14 mouse cellular contexts compared by ENCODE assay signal in the genomic region with DNA sequence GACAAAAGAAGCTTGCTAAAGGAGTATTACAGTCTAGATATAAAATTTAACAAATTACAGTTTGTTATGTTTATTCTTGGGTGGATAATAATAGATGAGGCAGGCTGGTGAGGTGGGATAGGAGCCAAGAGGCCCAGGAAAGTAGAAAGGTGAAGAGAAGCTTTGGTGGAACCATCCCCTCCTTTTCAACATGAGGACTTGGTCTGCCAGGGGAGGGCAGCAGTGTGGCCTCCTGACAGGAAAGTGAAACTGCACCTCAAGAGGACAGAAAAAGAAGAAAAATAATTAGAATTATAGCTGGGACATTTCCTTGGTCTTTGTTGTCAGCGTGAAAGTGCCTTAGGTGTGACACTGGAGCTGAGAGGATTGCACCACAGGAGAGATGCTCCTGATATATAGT. TPM values are rescaled to one million over a fixed set of nuclear protein-coding genes. Genes with fewer than 3 reads are reported as not detected.
DNase-seq lines count a peak whose midpoint lies in the region; ATAC-seq and TF ChIP-seq lines count a peak whose summit lies in the region.
"Had no signal": no experiment of that assay in that cellular context is flagged by ENCODE, and none has a peak within 500 bp of the region (broad histone marks: within the 10 kb centered on the region; RNA-seq: fewer than 3 reads in every experiment).

No protein-coding gene starts in this region.

- no peak for TF ChIP-seq POLR2A in heart, adult 2 months (IDR thresholded peaks at IDR 0.05; ENCODE audit: insufficient read depth, low read depth, low read length)
- TF ChIP-seq POLR2A in lung, adult 2 months (IDR thresholded peaks at IDR 0.05; ENCODE audit: borderline replicate concordance, extremely low read depth, low read depth, low read length), result no peak
- TF ChIP-seq POLR2A in CH12.LX (IDR thresholded peaks at IDR 0.05; ENCODE audit: low read depth, low read length), result no peak

- peaks cover 13% of the 10 kb centered on the region for H3K36me3 ChIP-seq in heart, adult 2 months (ENCODE audit: control insufficient read depth, insufficient read depth, low read length)
- H3K36me3 ChIP-seq in CH12.LX (replicated peaks in 1 of 2; ENCODE audit: control insufficient read depth in 1 of 2, insufficient read depth in 1 of 2, low read length in 1 of 2), result peaks cover 0 to 12% of the 10 kb centered on the region in 2 experiments
- H3K36me3 ChIP-seq in forebrain, embryonic 14.5 days (ENCODE audit: control insufficient read depth, insufficient read depth, low read length), result no peaks in the 10 kb centered on the region
- H3K36me3 ChIP-seq: hindbrain, embryonic 12.5 days; limb, embryonic 13.5 days; neural tube, embryonic 15.5 days had no signal

- peak in 1 of 2 experiments; percentile 11 for DNase-seq in heart, adult 2 months
- no peak for DNase-seq in heart, postnatal 25 days (ENCODE audit: low spot score)
- DNase-seq in lung, adult 2 months, result no peak
- no peak for DNase-seq in lung, postnatal 25 days (ENCODE audit: low spot score)
- DNase-seq in CH12.LX (ENCODE audit: extremely low read depth), result no peak
- no peak for DNase-seq in forebrain, embryonic 14.5 days (ENCODE audit: low spot score)
- DNase-seq in left cerebral cortex, postnatal 4 days, result no peak
- DNase-seq: embryo, embryonic 11 days; gastrocnemius, postnatal 14 days had no signal

- H3K27me3 ChIP-seq in heart, adult 2 months (ENCODE audit: control insufficient read depth, insufficient read depth, low read length), result no peaks in the 10 kb centered on the region
- H3K27me3 ChIP-seq in CH12.LX (replicated peaks), result no peaks in the 10 kb centered on the region
- no peaks in the 10 kb centered on the region for H3K27me3 ChIP-seq in forebrain, embryonic 14.5 days (replicated peaks; ENCODE audit: control insufficient read depth, insufficient read depth, low read length)
- H3K27me3 ChIP-seq: hindbrain, embryonic 12.5 days; limb, embryonic 13.5 days; neural tube, embryonic 15.5 days had no signal

- no peak overlapping the region for H3K9ac ChIP-seq in heart, adult 2 months (ENCODE audit: low read depth, low read length)
- no peak overlapping the region for H3K9ac ChIP-seq in CH12.LX (ENCODE audit: insufficient read depth, low read depth)
- H3K9ac ChIP-seq in forebrain, embryonic 14.5 days (ENCODE audit: low read length), result no peak overlapping the region
- H3K9ac ChIP-seq: hindbrain, embryonic 12.5 days; limb, embryonic 13.5 days; neural tube, embryonic 15.5 days had no signal

- TF ChIP-seq EP300 in heart, adult 2 months (IDR thresholded peaks at IDR 0.05; ENCODE audit: insufficient read depth, low read depth, low read length), result no peak
- TF ChIP-seq EP300 in CH12.LX (IDR thresholded peaks at IDR 0.05; ENCODE audit: low read length), result no peak

- H3K79me2 ChIP-seq in heart, adult 2 months (replicated peaks; ENCODE audit: control insufficient read depth, insufficient read depth, low read length), result no peaks in the 10 kb centered on the region; the same call in 1 of the 2 replicates
- H3K79me2 ChIP-seq in CH12.LX (replicated peaks; ENCODE audit: control insufficient read depth, extremely low read depth, insufficient read depth, poor library complexity, severe bottlenecking), result 0 out of 2 replicates have a peak, but pooled peaks cover 13% of the 10 kb centered on the region

- no peak overlapping the region; the same call in 1 of the 2 replicates for H3K27ac ChIP-seq in heart, adult 2 months
- H3K27ac ChIP-seq in CH12.LX (ENCODE audit: insufficient read depth, low read depth), result no peak overlapping the region
- no peak overlapping the region for H3K27ac ChIP-seq in forebrain, embryonic 14.5 days (ENCODE audit: low read depth, low read length)
- H3K27ac ChIP-seq: hindbrain, embryonic 12.5 days; limb, embryonic 13.5 days; neural tube, embryonic 15.5 days had no signal

- no peak overlapping the region for H3K4me2 ChIP-seq in CH12.LX (ENCODE audit: insufficient read depth, low read depth, poor library complexity, severe bottlenecking)
- H3K4me2 ChIP-seq in forebrain, embryonic 14.5 days (ENCODE audit: low read length), result no peak overlapping the region
- H3K4me2 ChIP-seq: hindbrain, embryonic 12.5 days; limb, embryonic 13.5 days; midbrain, embryonic 11.5 days; neural tube, embryonic 15.5 days had no signal

- intact Hi-C loops in heart, adult 2 months (cut with DNase I), result loop anchor here (5.0 kb wide), 3 partner anchors 34 to 91 kb away; partner anchors contain the start of gene Tbl1x
- intact Hi-C loops in heart, postnatal 25 days (cut with DNase I), result loop anchor here (5.0 to 10.0 kb wide), 2 partner anchors 34 to 88 kb away; partner anchors contain the start of gene Tbl1x
- intact Hi-C loops in left cerebral cortex, postnatal 4 days (cut with DNase I), result no loop called here

- in situ Hi-C loops in CH12.LX (cut with MboI; ENCODE audit: low pct_ligation_motif_present, low pct_unique_long_range_greater_than_20kb, low sequenced_read_pairs), result no loop called here

- peak; percentile 57 for TF ChIP-seq CTCF in heart, adult 2 months (IDR thresholded peaks at IDR 0.05)
- peak; percentile 40; the same call in 1 of the 2 replicates for TF ChIP-seq CTCF in lung, adult 2 months (IDR thresholded peaks at IDR 0.05; ENCODE audit: insufficient read depth, low read length)
- peak in 1 of 2 experiments; percentile 40; a peak in 2 of 4 replicates for TF ChIP-seq CTCF in CH12.LX (conservative IDR thresholded peaks at IDR 0.05 in 1 of 2, IDR thresholded peaks at IDR 0.05 in 1 of 2; ENCODE audit: low read depth in 2 of 2, low read length in 2 of 2)

- WGBS in heart, adult 2 months, result 48% methylated on average over 1 of the region's 1 CpGs
- WGBS in lung, adult 2 months, result 74% methylated on average over 1 of the region's 1 CpGs
- WGBS in forebrain, embryonic 14.5 days, result 79% methylated on average over 1 of the region's 1 CpGs

- no peak overlapping the region for H3K4me3 ChIP-seq in heart, adult 2 months
- no peak overlapping the region for H3K4me3 ChIP-seq in lung, adult 2 months (replicated peaks; ENCODE audit: extremely low read depth, low read depth, low read length)
- H3K4me3 ChIP-seq in CH12.LX (replicated peaks in 1 of 3; ENCODE audit: low read depth in 2 of 3, low read length in 2 of 3, poor library complexity in 1 of 3), result no peak overlapping the region
- H3K4me3 ChIP-seq in forebrain, embryonic 14.5 days (ENCODE audit: low read depth, low read length), result no peak overlapping the region
- H3K4me3 ChIP-seq: hindbrain, embryonic 12.5 days; limb, embryonic 13.5 days; neural tube, embryonic 15.5 days had no signal

- TF ChIP-seq RAD21 in CH12.LX (IDR thresholded peaks at IDR 0.05; ENCODE audit: low read depth, low read length), result no peak; the same call in none of the 2 replicates

- peak; percentile 61 for ATAC-seq in megakaryocyte progenitor cell, adult 5-6 weeks (replicated peaks; ENCODE audit: poor library complexity)
- ATAC-seq in forebrain, embryonic 14.5 days, result no peak

- H3K4me1 ChIP-seq in heart, adult 2 months (ENCODE audit: control insufficient read depth, insufficient read depth, low read length), result peaks cover 11% of the 10 kb centered on the region
- H3K4me1 ChIP-seq in lung, adult 2 months (ENCODE audit: control insufficient read depth, insufficient read depth, low read length), result peaks cover 20% of the 10 kb centered on the region
- peaks cover 6 to 38% of the 10 kb centered on the region in 2 experiments; a peak in 3 of 4 replicates for H3K4me1 ChIP-seq in CH12.LX (ENCODE audit: control insufficient read depth in 1 of 2, insufficient read depth in 2 of 2)
- H3K4me1 ChIP-seq in forebrain, embryonic 14.5 days (ENCODE audit: control insufficient read depth, insufficient read depth, low read length), result no peaks in the 10 kb centered on the region
- H3K4me1 ChIP-seq: hindbrain, embryonic 12.5 days; neural tube, embryonic 15.5 days had no signal

- H3K9me3 ChIP-seq in CH12.LX (replicated peaks; ENCODE audit: low read length), result no peaks in the 10 kb centered on the region
- no peaks in the 10 kb centered on the region for H3K9me3 ChIP-seq in forebrain, embryonic 14.5 days (replicated peaks; ENCODE audit: control insufficient read depth, low read length)
- H3K9me3 ChIP-seq: hindbrain, embryonic 12.5 days; limb, embryonic 13.5 days; neural tube, embryonic 15.5 days had no signal

- dilution Hi-C loops in CH12.LX (cut with MboI; ENCODE audit: extremely low pct_ligation_motif_present, extremely low pct_unique_long_range_greater_than_20kb, low sequenced_read_pairs), result no loop called here

TF ChIP-seq in CH12.LX, 34 proteins besides CTCF, POLR2A, EP300 and RAD21:
- TF ChIP-seq POLR2AphosphoS2 (IDR thresholded peaks at IDR 0.05; ENCODE audit: low read depth, low read length) (no peak), UBTF (IDR thresholded peaks at IDR 0.05; ENCODE audit: low read depth, low read length) (no peak), RCOR1 (conservative IDR thresholded peaks at IDR 0.05; ENCODE audit: low read depth, low read length) (no peak), USF1 (IDR thresholded peaks at IDR 0.05; ENCODE audit: low read depth, low read length) (no peak), JUN (IDR thresholded peaks at IDR 0.05; ENCODE audit: insufficient read depth, low read depth, low read length) (no peak), SMC3 (IDR thresholded peaks at IDR 0.05; ENCODE audit: low read depth, low read length) (peak; percentile 28)

RNA-seq across cellular contexts. Expression of gene Tbl1x, which starts 35.6 kb away (rescaled TPM):
- total RNA-seq in heart, adult 2 months (2021), result 10 to 100 TPM; 30.7 to 32.5 TPM
- 14.7 and 25.8 TPM in 2 replicates for polyA plus RNA-seq in heart, adult 2 months (2012; rRNA removed)
- 10 to 100 TPM; 30.7 to 34.4 TPM for total RNA-seq in heart, postnatal 25 days (2021)
- polyA plus RNA-seq in lung, adult 2 months (2012; rRNA removed), result 15.5 and 23.8 TPM in 2 replicates
- total RNA-seq in CH12.LX (2012; rRNA removed) (25.7 and 27.0 TPM in 2 replicates), CH12.LX (2014; rRNA removed) (20.8 and 22.0 TPM in 2 replicates)
- polyA plus RNA-seq in CH12.LX (2012; ENCODE audit: insufficient read length, low read depth), result 58.5 and 65.2 TPM in 2 replicates
- 52.2 and 57.8 TPM in 2 replicates for total RNA-seq in megakaryocyte progenitor cell, adult 5-6 weeks (2015)
- 24.7 and 33.8 TPM in 2 replicates for total RNA-seq in megakaryocyte progenitor cell, adult 5-6 weeks (2017)
- polyA plus RNA-seq in forebrain, embryonic 14.5 days (2014; fragmentation: Nextera tagmentation; extraction: Ambion mirVana), result 46.2 and 49.9 TPM in 2 replicates
- 10 to 100 TPM; 69.3 to 70.9 TPM for total RNA-seq in left cerebral cortex, postnatal 4 days (2021)
